Mouse (Mus musculus): ENCODE data around the gene Map2k2. TPM values are rescaled to one million over a fixed set of nuclear protein-coding genes. Genes with fewer than 3 reads are reported as not detected.
"Not testable (repeated sequence)": the region's sequence is repeated elsewhere in the genome, so short reads cannot be mapped to it uniquely, and the experiment has no call there.

Gene Map2k2
- polyA plus RNA-seq (2015; fragmentation: Nextera tagmentation; extraction: Ambion mirVana) = 127 and 130 TPM in 2 replicates

GRCm38 (mm10) chr10:81105565-81106112, at the start of gene Map2k2:
TSS of gene Map2k2 (plus strand) at chr10:81105915.
- H3K9ac ChIP-seq = peak within 1 kb of the TSS; percentile 96
- peak within 1 kb of the TSS; percentile 100 for H3K27ac ChIP-seq
- H3K9me3 ChIP-seq (replicated peaks) = no peaks in the 10 kb centered on the region
- H3K36me3 ChIP-seq = peaks cover 33% of the 10 kb centered on the region
- under 1% methylated on average over 56 of the region's 56 CpGs for WGBS (ENCODE audit: insufficient replicate concordance)
- H3K4me3 ChIP-seq (replicated peaks) = peak within 1 kb of the TSS; percentile 93
- peak within 1 kb of the TSS; percentile 93 for H3K4me2 ChIP-seq
- ATAC-seq (ENCODE audit: low read depth) (peak; percentile 89), DNase-seq (peak; percentile 97)
- no peaks in the 10 kb centered on the region for H3K27me3 ChIP-seq
- H3K4me1 ChIP-seq (replicated peaks) = peaks cover 73% of the 10 kb centered on the region

GRCm38 (mm10) chr10:81057406-81058130, 48.1 kb upstream of the Map2k2 start:
- no peak for ATAC-seq (ENCODE audit: low read depth)
- H3K27me3 ChIP-seq = no peaks in the 10 kb centered on the region
- H3K4me1 ChIP-seq (replicated peaks) = peaks cover 37% of the 10 kb centered on the region
- no peak overlapping the region for H3K4me2 ChIP-seq
- H3K9me3 ChIP-seq (replicated peaks) = no peaks in the 10 kb centered on the region
- H3K9ac ChIP-seq = peak overlapping the region; percentile 78; the same call in 1 of the 2 replicates
- H3K36me3 ChIP-seq = peaks cover 3% of the 10 kb centered on the region; the same call in 1 of the 2 replicates
- WGBS (ENCODE audit: insufficient replicate concordance) = 88% methylated on average over 23 of the region's 23 CpGs
- no peak overlapping the region for H3K4me3 ChIP-seq (replicated peaks)
- H3K27ac ChIP-seq = no peak overlapping the region
- no peak for DNase-seq

DNA sequence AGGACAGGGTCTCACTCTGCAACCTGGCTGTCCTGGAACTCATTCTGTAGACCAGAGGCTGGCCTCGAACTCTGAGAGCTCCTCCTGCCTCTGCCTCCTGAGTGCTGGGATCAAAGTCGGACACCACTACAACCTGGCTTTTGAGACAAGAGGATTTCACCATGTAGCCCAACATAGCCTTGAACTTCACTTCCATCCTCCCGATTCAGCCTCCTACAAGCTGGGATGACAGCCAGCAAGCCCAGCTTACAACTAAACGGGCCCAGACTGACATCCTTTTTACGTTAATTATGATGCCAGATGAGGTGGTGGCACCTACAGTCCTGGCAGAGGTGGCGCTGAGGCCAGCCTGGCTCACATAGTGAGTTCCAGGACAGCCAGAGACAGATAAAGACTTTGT, 46.8 kb upstream of the Map2k2 start:
- Histone ChIP-seq H3K27ac (peak overlapping the region; percentile 72), H3K36me3 (peaks cover 3% of the 10 kb centered on the region; the same call in 1 of the 2 replicates), H3K9ac (peak overlapping the region; percentile 78), H3K9me3 (replicated peaks) (no peaks in the 10 kb centered on the region), H3K4me1 (replicated peaks) (peaks cover 32% of the 10 kb centered on the region), H3K4me2 (peak overlapping the region; percentile 73), H3K27me3 (no peaks in the 10 kb centered on the region), H3K4me3 (replicated peaks) (peak overlapping the region; percentile 80)
- DNase-seq = no peak
- 78% methylated on average over 6 of the region's 6 CpGs for WGBS (ENCODE audit: insufficient replicate concordance)
- ATAC-seq (ENCODE audit: low read depth) = no peak

GRCm38 (mm10) chr10:81059603-81060543, 45.8 kb upstream of the Map2k2 start, which contains the start of gene Sgta:
TSS of gene Sgta (minus strand) at chr10:81060181.
- Histone ChIP-seq H3K4me1 (replicated peaks) (peaks cover 32% of the 10 kb centered on the region), H3K4me3 (replicated peaks) (peak within 1 kb of the TSS; percentile 80), H3K9ac (peak within 1 kb of the TSS; percentile 78), H3K36me3 (peaks cover 3% of the 10 kb centered on the region; the same call in 1 of the 2 replicates), H3K27ac (peak within 1 kb of the TSS; percentile 72), H3K9me3 (replicated peaks) (no peaks in the 10 kb centered on the region), H3K4me2 (peak within 1 kb of the TSS; percentile 73), H3K27me3 (no peaks in the 10 kb centered on the region)
- DNase-seq (peak; percentile 94), ATAC-seq (ENCODE audit: low read depth) (peak; percentile 82)
- under 1% methylated on average over 48 of the region's 48 CpGs for WGBS (ENCODE audit: insufficient replicate concordance)

DNA sequence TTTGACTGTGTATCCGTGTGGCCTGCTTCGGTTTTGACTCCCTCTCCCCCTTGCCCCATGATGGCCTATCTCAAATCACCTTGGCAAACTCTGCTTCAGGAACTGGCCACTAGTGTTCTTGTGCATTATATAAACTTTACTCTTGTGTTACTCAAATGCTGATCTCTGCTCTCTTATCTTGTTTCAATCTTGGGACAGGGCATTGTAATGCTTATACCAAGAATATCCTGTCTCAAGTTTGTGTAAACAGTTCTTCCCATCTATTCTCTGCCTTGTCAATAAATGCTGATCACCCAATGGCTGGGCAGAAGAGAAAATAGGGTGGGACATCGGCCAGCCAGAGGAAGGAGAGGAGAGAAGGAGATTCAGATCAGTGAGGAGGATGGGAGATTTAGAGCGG, 43.0 kb upstream of the Map2k2 start:
- peaks cover 20% of the 10 kb centered on the region for H3K4me1 ChIP-seq (replicated peaks)
- no peaks in the 10 kb centered on the region for H3K9me3 ChIP-seq (replicated peaks)
- DNase-seq (no peak), ATAC-seq (ENCODE audit: low read depth) (no peak)
- no peak overlapping the region for H3K27ac ChIP-seq
- H3K36me3 ChIP-seq = no peaks in the 10 kb centered on the region
- no peak overlapping the region for H3K4me2 ChIP-seq
- WGBS (ENCODE audit: insufficient replicate concordance) = 51% methylated on average over 4 of the region's 4 CpGs
- H3K27me3 ChIP-seq = no peaks in the 10 kb centered on the region
- H3K9ac ChIP-seq = no peak overlapping the region
- H3K4me3 ChIP-seq (replicated peaks) = no peak overlapping the region

- H3K4me2 ChIP-seq; H3K27ac ChIP-seq; H3K4me3 ChIP-seq (replicated peaks); H3K36me3 ChIP-seq; H3K27me3 ChIP-seq; H3K4me1 ChIP-seq (replicated peaks); DNase-seq; H3K9me3 ChIP-seq (replicated peaks); ATAC-seq (ENCODE audit: low read depth); H3K9ac ChIP-seq: not testable (repeated sequence)
- 69% methylated on average over 8 of the region's 8 CpGs for WGBS (ENCODE audit: insufficient replicate concordance)
Measured at GRCm38 (mm10) chr10:81064519-81064918, 41.2 kb upstream of the Map2k2 start.

- H3K4me2 ChIP-seq = no peak overlapping the region
- DNase-seq (no peak), ATAC-seq (ENCODE audit: low read depth) (no peak)
- peaks cover 33% of the 10 kb centered on the region for H3K4me1 ChIP-seq (replicated peaks)
- H3K27ac ChIP-seq = no peak overlapping the region
- 68% methylated on average over 5 of the region's 5 CpGs for WGBS (ENCODE audit: insufficient replicate concordance)
- H3K9me3 ChIP-seq (replicated peaks) = no peaks in the 10 kb centered on the region
- no peak overlapping the region for H3K4me3 ChIP-seq (replicated peaks)
- H3K27me3 ChIP-seq = peaks cover 4% of the 10 kb centered on the region; the same call in 1 of the 2 replicates
- no peak overlapping the region for H3K9ac ChIP-seq
- peaks cover 11% of the 10 kb centered on the region for H3K36me3 ChIP-seq
Measured at GRCm38 (mm10) chr10:81068706-81069105, 37.0 kb upstream of the Map2k2 start.

GRCm38 (mm10) chr10:81069836-81070235, 35.9 kb upstream of the Map2k2 start, which contains the start of gene Thop1:
TSS of gene Thop1 (plus strand) at chr10:81070035.
- peak; percentile 99 for DNase-seq
- Histone ChIP-seq H3K4me1 (replicated peaks) (peaks cover 33% of the 10 kb centered on the region), H3K27me3 (peaks cover 4% of the 10 kb centered on the region; the same call in 1 of the 2 replicates), H3K9me3 (replicated peaks) (no peaks in the 10 kb centered on the region), H3K27ac (peak within 1 kb of the TSS; percentile 51; the same call in 1 of the 2 replicates), H3K36me3 (peaks cover 23% of the 10 kb centered on the region), H3K4me2 (peak within 1 kb of the TSS; percentile 93), H3K9ac (peak within 1 kb of the TSS; percentile 84), H3K4me3 (replicated peaks) (peak within 1 kb of the TSS; percentile 74)
- ATAC-seq (ENCODE audit: low read depth) = peak; percentile 95
- WGBS (ENCODE audit: insufficient replicate concordance) = under 1% methylated on average over 35 of the region's 35 CpGs

GRCm38 (mm10) chr10:81072290-81072689, 33.4 kb upstream of the Map2k2 start:
- ATAC-seq (ENCODE audit: low read depth) (no peak), DNase-seq (no peak)
- Histone ChIP-seq H3K9ac (no peak overlapping the region), H3K4me3 (replicated peaks) (no peak overlapping the region), H3K27ac (no peak overlapping the region), H3K36me3 (peaks cover 43% of the 10 kb centered on the region), H3K9me3 (replicated peaks) (no peaks in the 10 kb centered on the region), H3K27me3 (peaks cover 4% of the 10 kb centered on the region; the same call in 1 of the 2 replicates), H3K4me1 (replicated peaks) (peaks cover 33% of the 10 kb centered on the region), H3K4me2 (no peak overlapping the region)
- 84% methylated on average over 8 of the region's 8 CpGs for WGBS (ENCODE audit: insufficient replicate concordance)

GRCm38 (mm10) chr10:81073464-81073863, 32.3 kb upstream of the Map2k2 start:
- H3K9ac ChIP-seq = no peak overlapping the region
- DNase-seq = no peak

GRCm38 (mm10) chr10:81075734-81076133, 30.0 kb upstream of the Map2k2 start:
- Histone ChIP-seq H3K27me3 (no peaks in the 10 kb centered on the region), H3K4me3 (replicated peaks) (no peak overlapping the region), H3K36me3 (peaks cover 77% of the 10 kb centered on the region), H3K9me3 (replicated peaks) (no peaks in the 10 kb centered on the region), H3K9ac (no peak overlapping the region), H3K27ac (no peak overlapping the region), H3K4me1 (replicated peaks) (peaks cover 16% of the 10 kb centered on the region), H3K4me2 (no peak overlapping the region)
- DNase-seq (no peak), ATAC-seq (ENCODE audit: low read depth) (no peak)
- WGBS (ENCODE audit: insufficient replicate concordance) = 77% methylated on average over 8 of the region's 8 CpGs

More at GRCm38 (mm10) chr10:81073464-81073863, 32.3 kb upstream of the Map2k2 start:
- H3K4me3 ChIP-seq (replicated peaks) = no peak overlapping the region
- WGBS (ENCODE audit: insufficient replicate concordance) = 56% methylated on average over 7 of the region's 7 CpGs
- H3K9me3 ChIP-seq (replicated peaks) = no peaks in the 10 kb centered on the region
- peaks cover 55% of the 10 kb centered on the region for H3K36me3 ChIP-seq
- no peak overlapping the region for H3K4me2 ChIP-seq
- no peak overlapping the region for H3K27ac ChIP-seq
- H3K27me3 ChIP-seq = no peaks in the 10 kb centered on the region
- peaks cover 33% of the 10 kb centered on the region for H3K4me1 ChIP-seq (replicated peaks)
- ATAC-seq (ENCODE audit: low read depth) = no peak
